Mouse (Mus musculus) MEL (cell line): Measurements from ENCODE around the gene Smc4. TPM values are rescaled to one million over a fixed set of nuclear protein-coding genes. Genes with fewer than 3 reads are reported as not detected.

ENCODE experiments used
- DNase-seq: peaks from one replicate; pipeline ENCODE4 v3.0.0; 2011; ENCODE audit warnings: low read depth, low spot score
- H3K27ac ChIP-seq: 2 replicates; pipeline ENCODE4 v1.5.1; 2012; ENCODE audit warnings: low read depth, mild to moderate bottlenecking, control low read depth, low read length, moderate library complexity; ENCODE audit not compliant: control insufficient read depth
- H3K27me3 ChIP-seq, 2 experiments: fragments of 150-350 bp in 1 of 2; sonication (generic) in 1 of 2; 2 replicates each; pipeline ENCODE4 v1.6.1; 2012; ENCODE audit warnings: low read length in 2 of 2, mild to moderate bottlenecking in 2 of 2, improper control_type of control experiment in 1 of 2, moderate library complexity in 1 of 2; ENCODE audit not compliant: insufficient read depth in 2 of 2, control insufficient read depth in 1 of 2
- H3K36me3 ChIP-seq, 2 experiments: 2 replicates each; pipeline ENCODE4 v1.6.1; 2012 to 2014; ENCODE audit warnings: low read length in 2 of 2, improper control_type of control experiment in 1 of 2, inconsistent platforms in 1 of 2, mild to moderate bottlenecking in 1 of 2; ENCODE audit not compliant: insufficient read depth in 2 of 2, control insufficient read depth in 1 of 2
- H3K4me1 ChIP-seq, 2 experiments: fragments of 150-350 bp in 1 of 2; sonication (generic) in 1 of 2; 2 replicates each; pipeline ENCODE4 v1.6.1; 2012; ENCODE audit warnings: low read length in 2 of 2, improper control_type of control experiment in 1 of 2, mild to moderate bottlenecking in 1 of 2; ENCODE audit not compliant: insufficient read depth in 2 of 2, control insufficient read depth in 1 of 2
- H3K4me3 ChIP-seq, 2 experiments: fragments of 150-350 bp in 1 of 2; sonication (generic) in 1 of 2; 2 replicates each; pipeline ENCODE4 v1.5.1; 2012; ENCODE audit warnings: low read depth in 2 of 2, low read length in 2 of 2, mild to moderate bottlenecking in 2 of 2, moderate library complexity in 2 of 2, control low read depth in 1 of 2, improper control_type of control experiment in 1 of 2; ENCODE audit not compliant: control insufficient read depth in 1 of 2, insufficient read depth in 1 of 2
- H3K79me2 ChIP-seq: 2 replicates; pipeline ENCODE4 v1.6.1; 2012; ENCODE audit warnings: mild to moderate bottlenecking, low read length, moderate library complexity; ENCODE audit not compliant: control insufficient read depth, poor library complexity, insufficient read depth
- H3K9ac ChIP-seq: 2 replicates; pipeline ENCODE4 v1.6.1; 2012; ENCODE audit warnings: low read depth, mild to moderate bottlenecking, control low read depth, low read length, moderate library complexity; ENCODE audit not compliant: control insufficient read depth, poor library complexity, severe bottlenecking
- H3K9me3 ChIP-seq: fragments of 150-350 bp; sonication (generic); replicated peaks from 2 replicates; pipeline ENCODE4 v1.6.1; 2012; ENCODE audit warnings: mild to moderate bottlenecking, low read length, improper control_type of control experiment, moderate library complexity; ENCODE audit not compliant: insufficient read depth
- BHLHE40 ChIP-seq: IDR thresholded peaks from 2 replicates; pipeline ENCODE4 v1.6.1; 2012; ENCODE audit warnings: low read depth, mild to moderate bottlenecking, inconsistent platforms, low read length, improper control_type of control experiment, borderline replicate concordance
- EP300 ChIP-seq, 2 experiments: IDR thresholded peaks; 2 replicates each; pipeline ENCODE4 v1.6.1; 2011; ENCODE audit warnings: improper control_type of control experiment in 2 of 2, low read length in 2 of 2, low read depth in 1 of 2, mild to moderate bottlenecking in 1 of 2
- ETS1 ChIP-seq: IDR thresholded peaks from 2 replicates; pipeline ENCODE4 v1.6.1; 2012; ENCODE audit warnings: low read depth, mild to moderate bottlenecking, inconsistent platforms, low read length, improper control_type of control experiment, moderate library complexity
- GATA1 ChIP-seq: IDR thresholded peaks from 2 replicates; pipeline ENCODE4 v1.6.1; 2011; ENCODE audit warnings: low read depth, low read length, improper control_type of control experiment
- KAT2A ChIP-seq: conservative IDR thresholded peaks from 2 replicates; pipeline ENCODE4 v1.6.1; 2012; ENCODE audit warnings: low read depth, low read length, improper control_type of control experiment, inconsistent platforms
- MAX ChIP-seq: IDR thresholded peaks from 2 replicates; pipeline ENCODE4 v1.6.1; 2011; ENCODE audit warnings: low read length, improper control_type of control experiment
- MAZ ChIP-seq: IDR thresholded peaks from 2 replicates; pipeline ENCODE4 v1.6.1; 2012; ENCODE audit warnings: low read depth, mild to moderate bottlenecking, inconsistent platforms, low read length, improper control_type of control experiment
- MXI1 ChIP-seq: IDR thresholded peaks from 2 replicates; pipeline ENCODE4 v1.6.1; 2011; ENCODE audit warnings: mild to moderate bottlenecking, low read depth, low read length, improper control_type of control experiment
- MYC ChIP-seq: IDR thresholded peaks from 2 replicates; pipeline ENCODE4 v1.6.1; 2011; ENCODE audit warnings: low read depth, mild to moderate bottlenecking, low read length, improper control_type of control experiment, moderate library complexity
- POLR2AphosphoS2 ChIP-seq: IDR thresholded peaks from 2 replicates; pipeline ENCODE4 v1.6.1; 2011; ENCODE audit warnings: low read length, improper control_type of control experiment
- RCOR1 ChIP-seq: IDR thresholded peaks from 2 replicates; pipeline ENCODE4 v1.6.1; 2012; ENCODE audit warnings: low read depth, mild to moderate bottlenecking, inconsistent platforms, low read length, improper control_type of control experiment
- SIN3A ChIP-seq: IDR thresholded peaks from 2 replicates; pipeline ENCODE4 v1.6.1; 2012; ENCODE audit warnings: low read length, improper control_type of control experiment, inconsistent platforms
- SMC3 ChIP-seq: IDR thresholded peaks from 2 replicates; pipeline ENCODE4 v1.6.1; 2011; ENCODE audit warnings: low read depth, low read length, improper control_type of control experiment
- TCF12 ChIP-seq: IDR thresholded peaks from 2 replicates; pipeline ENCODE4 v1.6.1; 2014; ENCODE audit warnings: low read depth, mild to moderate bottlenecking, inconsistent platforms, low read length, improper control_type of control experiment, moderate library complexity
- UBTF ChIP-seq: IDR thresholded peaks from 2 replicates; pipeline ENCODE4 v1.6.1; 2012; ENCODE audit warnings: low read depth, mild to moderate bottlenecking, inconsistent platforms, low read length, improper control_type of control experiment, moderate library complexity, borderline replicate concordance; ENCODE audit not compliant: insufficient read depth
- USF1 ChIP-seq: IDR thresholded peaks from 2 replicates; pipeline ENCODE4 v1.6.1; 2014; ENCODE audit warnings: low read depth, mild to moderate bottlenecking, inconsistent platforms, low read length, improper control_type of control experiment, moderate library complexity
- USF2 ChIP-seq, 2 experiments: IDR thresholded peaks; 2 replicates each; pipeline ENCODE4 v1.6.1; 2011 to 2012; ENCODE audit warnings: improper control_type of control experiment in 2 of 2, low read length in 2 of 2, borderline replicate concordance in 1 of 2, inconsistent platforms in 1 of 2, low read depth in 1 of 2, mild to moderate bottlenecking in 1 of 2; ENCODE audit not compliant: insufficient read depth in 1 of 2
- polyA plus RNA-seq, 2 experiments: library from polyadenylated mRNA; stranded (reverse) in 1 of 2; unstranded in 1 of 2; fragments of >175 nt in 1 of 2; fragments of >200 nt in 1 of 2; gene quantifications; 2 replicates each; pipeline versions ENCODE4 v1.2.1 to v1.2.4; 2012; ENCODE audit warnings: low replicate concordance in 2 of 2, low read depth in 1 of 2; ENCODE audit not compliant: insufficient read length in 2 of 2, insufficient read depth in 1 of 2, missing spikeins in 1 of 2
- total RNA-seq: library from RNA; depleted of rRNA; stranded (reverse); fragments of 300-350 nt; gene quantifications from 2 replicates; pipeline ENCODE4 v1.2.3, GENCODE M21; 2012

The Smc4 gene
- total and polyA plus RNA-seq, 3 experiments = 75.9 to 1,112 (median 88.7) TPM

GRCm38 (mm10) chr3:68974639-68975532, 29.7 kb upstream of the Smc4 start:
- TF ChIP-seq MYC = no peak; the same call in 1 of the 2 replicates
- peak; percentile 68 for TF ChIP-seq RCOR1
- 0 out of 4 replicates have a peak, but pooled peaks of 1 of the 2 experiments have one; percentile 46 for TF ChIP-seq USF2 (IDR thresholded peaks at IDR 0.05; ENCODE audit: borderline replicate concordance in 1 of 2, insufficient read depth in 1 of 2, low read depth in 1 of 2, low read length in 2 of 2)
- TF ChIP-seq GATA1 = peak; percentile 58; the same call in 1 of the 2 replicates
- TF ChIP-seq SIN3A = peak; percentile 89
- TF ChIP-seq EP300 (IDR thresholded peaks at IDR 0.05; ENCODE audit: low read depth in 1 of 2, low read length in 2 of 2) = peak; percentile 58 to 68
- TF ChIP-seq TCF12 = peak; percentile 79
- no peak for TF ChIP-seq MAZ
- TF ChIP-seq SMC3 = no peak
- TF ChIP-seq ETS1 = peak; percentile 92
- peak; percentile 74; the same call in 1 of the 2 replicates for TF ChIP-seq BHLHE40
- TF ChIP-seq MAX = no peak
- TF ChIP-seq UBTF = no peak
- TF ChIP-seq MXI1 = peak; percentile 92
- no peak for TF ChIP-seq KAT2A
- peak; percentile 87 for TF ChIP-seq USF1
- TF ChIP-seq POLR2AphosphoS2 = no peak

More at GRCm38 (mm10) chr3:68974639-68975532, 29.7 kb upstream of the Smc4 start:
- no peak overlapping the region; a peak in 1 of 4 replicates for H3K4me3 ChIP-seq
- peaks cover 15% of the 10 kb centered on the region in 2 experiments for H3K4me1 ChIP-seq
- H3K9me3 ChIP-seq = no peaks in the 10 kb centered on the region
- peaks cover 0 to 32% of the 10 kb centered on the region in 2 experiments; a peak in 2 of 4 replicates for H3K36me3 ChIP-seq
- H3K27ac ChIP-seq = peak overlapping the region; percentile 45
- H3K27me3 ChIP-seq = no peaks in the 10 kb centered on the region
- peak; percentile 56 for DNase-seq
- no peak overlapping the region for H3K9ac ChIP-seq
- no peaks in the 10 kb centered on the region for H3K79me2 ChIP-seq
